Mouse (Mus musculus): ENCODE measurements at regions not wholly inside any gene's neighbourhood (a gene's known extent, or its start where the extent isn't known, plus 50 kb on each side); places are given as distances from the start of the nearest gene placed in this dataset.
A peak's percentile ranks its signal among the peaks of the same experiment; 100 is the strongest.

GRCm38 (mm10) chr14:25402409-25402808, 56.6 kb upstream of the Zmiz1 start:
- H3K4me2 ChIP-seq (ENCODE audit: low read depth, low read length), result no peak overlapping the region
- H3K4me1 ChIP-seq (ENCODE audit: control insufficient read depth, insufficient read depth, low read length), result peaks cover 38% of the 10 kb centered on the region
- no peaks in the 10 kb centered on the region for H3K36me3 ChIP-seq (ENCODE audit: control insufficient read depth, insufficient read depth)
- ATAC-seq (replicated peaks; ENCODE audit: extremely low read depth, insufficient read depth, low FRiP score), result no peak
- H3K9ac ChIP-seq (ENCODE audit: low read length), result no peak overlapping the region
- WGBS, result 52% methylated on average over 1 of the region's 1 CpGs
- no peaks in the 10 kb centered on the region for H3K27me3 ChIP-seq (ENCODE audit: control insufficient read depth, insufficient read depth, low read length)
- no peaks in the 10 kb centered on the region for H3K9me3 ChIP-seq (replicated peaks; ENCODE audit: control insufficient read depth, low read length)
- no peak overlapping the region for H3K4me3 ChIP-seq (ENCODE audit: low read length)
- peak overlapping the region; percentile 67 for H3K27ac ChIP-seq (ENCODE audit: low read length)

- no peak overlapping the region for H3K9ac ChIP-seq (ENCODE audit: low read length)
- H3K4me2 ChIP-seq (ENCODE audit: low read depth, low read length), result no peak overlapping the region
- no peaks in the 10 kb centered on the region for H3K27me3 ChIP-seq (ENCODE audit: control insufficient read depth, insufficient read depth, low read length)
- ATAC-seq (replicated peaks; ENCODE audit: extremely low read depth, insufficient read depth, low FRiP score), result peak; percentile 83
- H3K27ac ChIP-seq (ENCODE audit: low read length), result peak overlapping the region; percentile 70
- no peaks in the 10 kb centered on the region for H3K36me3 ChIP-seq (ENCODE audit: control insufficient read depth, insufficient read depth)
- WGBS, result 41% methylated on average over 4 of the region's 4 CpGs
- peaks cover 26% of the 10 kb centered on the region for H3K4me1 ChIP-seq (ENCODE audit: control insufficient read depth, insufficient read depth, low read length)
- H3K9me3 ChIP-seq (replicated peaks; ENCODE audit: control insufficient read depth, low read length), result no peaks in the 10 kb centered on the region
- H3K4me3 ChIP-seq (ENCODE audit: low read length), result no peak overlapping the region
Measured at GRCm38 (mm10) chr14:25405191-25405590, 53.8 kb upstream of the Zmiz1 start.

- Histone ChIP-seq H3K36me3 (ENCODE audit: control insufficient read depth, insufficient read depth) (no peaks in the 10 kb centered on the region), H3K9me3 (replicated peaks; ENCODE audit: control insufficient read depth, low read length) (no peaks in the 10 kb centered on the region), H3K4me3 (ENCODE audit: low read length) (no peak overlapping the region), H3K27me3 (ENCODE audit: control insufficient read depth, insufficient read depth, low read length) (no peaks in the 10 kb centered on the region), H3K27ac (ENCODE audit: low read length) (no peak overlapping the region), H3K4me2 (ENCODE audit: low read depth, low read length) (no peak overlapping the region), H3K9ac (ENCODE audit: low read length) (no peak overlapping the region), H3K4me1 (ENCODE audit: control insufficient read depth, insufficient read depth, low read length) (peaks cover 25% of the 10 kb centered on the region)
- no peak for ATAC-seq (replicated peaks; ENCODE audit: extremely low read depth, insufficient read depth, low FRiP score)
- 92% methylated on average over 3 of the region's 3 CpGs for WGBS
Measured at GRCm38 (mm10) chr14:25406059-25406458, 52.9 kb upstream of the Zmiz1 start.

GRCm38 (mm10) chr14:25406613-25407012, 52.4 kb upstream of the Zmiz1 start:
- no peak overlapping the region for H3K27ac ChIP-seq (ENCODE audit: low read length)
- no peaks in the 10 kb centered on the region for H3K9me3 ChIP-seq (replicated peaks; ENCODE audit: control insufficient read depth, low read length)
- H3K36me3 ChIP-seq (ENCODE audit: control insufficient read depth, insufficient read depth), result no peaks in the 10 kb centered on the region
- H3K9ac ChIP-seq (ENCODE audit: low read length), result no peak overlapping the region
- no peak for ATAC-seq (replicated peaks; ENCODE audit: extremely low read depth, insufficient read depth, low FRiP score)
- no peak overlapping the region for H3K4me3 ChIP-seq (ENCODE audit: low read length)
- WGBS, result 92% methylated on average over 6 of the region's 6 CpGs
- no peak overlapping the region for H3K4me2 ChIP-seq (ENCODE audit: low read depth, low read length)
- H3K4me1 ChIP-seq (ENCODE audit: control insufficient read depth, insufficient read depth, low read length), result peaks cover 22% of the 10 kb centered on the region
- H3K27me3 ChIP-seq (ENCODE audit: control insufficient read depth, insufficient read depth, low read length), result no peaks in the 10 kb centered on the region

GRCm38 (mm10) chr14:25407111-25407510, 51.9 kb upstream of the Zmiz1 start:
- Histone ChIP-seq H3K27ac (ENCODE audit: low read length) (no peak overlapping the region), H3K9ac (ENCODE audit: low read length) (no peak overlapping the region), H3K27me3 (ENCODE audit: control insufficient read depth, insufficient read depth, low read length) (no peaks in the 10 kb centered on the region), H3K4me2 (ENCODE audit: low read depth, low read length) (no peak overlapping the region), H3K4me1 (ENCODE audit: control insufficient read depth, insufficient read depth, low read length) (peaks cover 22% of the 10 kb centered on the region), H3K4me3 (ENCODE audit: low read length) (no peak overlapping the region), H3K9me3 (replicated peaks; ENCODE audit: control insufficient read depth, low read length) (no peaks in the 10 kb centered on the region), H3K36me3 (ENCODE audit: control insufficient read depth, insufficient read depth) (no peaks in the 10 kb centered on the region)
- no peak for ATAC-seq (replicated peaks; ENCODE audit: extremely low read depth, insufficient read depth, low FRiP score)
- 73% methylated on average over 7 of the region's 7 CpGs for WGBS

All from heart, embryonic 16.5 days (tissue).